Mouse (Mus musculus): ENCODE data around the gene Cstf2. TPM values are rescaled to one million over a fixed set of nuclear protein-coding genes. Genes with fewer than 3 reads are reported as not detected.

The Cstf2 gene
- total RNA-seq (2015): 29.3 and 29.8 TPM in 2 replicates
- total RNA-seq (2017): 34.4 and 48.3 TPM in 2 replicates

DNA sequence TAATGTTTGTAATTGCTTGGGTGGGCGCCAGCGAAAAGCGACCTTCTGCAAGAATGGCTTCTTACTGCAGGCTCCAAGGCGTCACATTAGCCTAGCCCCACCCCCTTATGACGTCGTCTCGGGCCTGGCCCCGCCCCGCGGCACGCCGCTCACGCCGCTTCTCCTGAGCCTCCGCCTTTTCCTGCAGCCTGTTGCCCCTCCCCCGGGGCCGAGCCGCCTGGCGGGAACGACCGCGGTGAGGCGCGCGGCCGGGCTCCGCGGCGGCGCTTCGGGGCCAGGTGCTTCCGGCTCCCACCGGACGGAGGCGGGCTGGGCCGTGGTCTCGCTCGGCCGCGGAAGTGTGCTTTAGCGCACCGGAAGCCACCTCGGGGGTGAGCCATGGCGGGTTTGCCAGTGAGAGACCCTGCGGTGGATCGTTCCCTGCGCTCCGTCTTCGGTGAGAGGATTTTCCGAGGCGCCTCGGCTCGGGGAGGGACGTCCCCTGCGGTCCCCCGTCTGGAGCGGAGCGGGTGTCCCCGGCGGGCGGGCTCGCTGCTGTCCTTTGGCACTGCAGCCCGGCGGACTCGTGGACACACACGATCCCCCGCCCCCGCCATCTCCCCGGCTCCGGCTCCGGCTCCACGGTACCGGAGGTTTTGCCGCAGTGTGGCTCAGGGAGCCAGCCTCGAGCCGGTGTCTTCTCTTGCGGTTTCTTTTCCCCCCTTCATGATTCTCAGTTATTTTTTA, at the start of gene Cstf2:
Gene Cstf2 (plus strand): TSS at position 201 of the 726 bp plus-strand sequence.
- peak; percentile 99 for ATAC-seq (ENCODE audit: poor library complexity, severe bottlenecking)

DNA sequence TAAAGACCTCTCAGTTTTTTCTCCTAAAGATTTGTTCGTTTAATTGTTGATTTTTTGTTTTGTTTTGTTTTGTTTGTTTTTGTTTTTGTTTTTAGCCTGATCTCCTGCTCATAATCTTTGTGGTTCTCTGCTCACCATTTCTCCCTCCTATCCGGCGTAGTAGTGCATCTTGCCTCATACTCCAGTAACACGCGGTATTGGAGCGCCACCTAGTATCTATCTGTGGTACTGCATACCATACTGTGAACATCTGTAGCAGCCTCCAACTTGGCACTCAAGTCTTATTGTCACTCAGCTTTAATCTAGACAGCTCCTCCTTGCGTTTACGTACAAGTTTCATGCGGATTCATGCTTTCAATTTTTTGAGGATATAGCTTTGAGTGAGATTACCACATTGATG, 40.0 kb upstream of the Cstf2 start:
- peak; percentile 77 for ATAC-seq (ENCODE audit: poor library complexity, severe bottlenecking)

DNA sequence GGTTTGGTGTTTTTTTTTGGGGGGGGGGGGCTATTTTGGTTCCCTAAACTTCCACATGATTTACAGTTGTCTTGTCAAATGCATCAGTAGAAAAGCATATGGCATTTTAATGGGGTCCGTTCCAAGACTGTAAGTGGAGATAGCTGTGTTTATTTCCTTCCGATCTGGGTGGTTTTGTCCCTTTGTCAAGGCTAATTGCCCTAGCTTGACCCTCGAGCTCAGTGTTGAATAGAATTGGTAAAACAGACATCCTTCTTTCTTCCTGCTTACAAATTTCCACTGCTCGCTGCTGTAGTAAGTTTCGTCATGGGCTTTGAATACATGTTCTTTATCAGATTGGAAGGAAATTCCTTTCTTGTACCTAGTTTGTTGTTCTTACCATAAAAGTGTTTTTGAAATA, 38.3 kb upstream of the Cstf2 start:
- no peak for ATAC-seq (ENCODE audit: poor library complexity, severe bottlenecking)

DNA sequence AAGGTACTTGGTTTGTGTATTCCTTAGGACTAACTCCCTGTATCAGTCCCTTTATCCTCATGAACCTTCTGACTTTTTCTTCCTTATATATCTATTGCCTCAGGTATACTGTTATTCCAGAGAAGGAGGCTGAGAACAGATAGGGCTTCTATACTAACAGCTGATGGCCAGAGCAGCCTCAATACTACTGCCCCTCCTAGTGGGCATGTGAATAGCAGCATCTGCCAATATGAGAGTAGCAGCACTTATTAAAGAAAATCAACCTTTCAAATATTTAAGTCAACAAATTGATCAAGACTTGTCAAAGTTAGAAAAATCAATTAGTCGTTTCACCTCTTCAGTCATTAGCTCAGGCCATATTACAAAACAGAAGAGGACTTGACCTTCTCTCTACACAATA, 10.0 kb upstream of the Cstf2 start:
- ATAC-seq (ENCODE audit: poor library complexity, severe bottlenecking): no peak

DNA sequence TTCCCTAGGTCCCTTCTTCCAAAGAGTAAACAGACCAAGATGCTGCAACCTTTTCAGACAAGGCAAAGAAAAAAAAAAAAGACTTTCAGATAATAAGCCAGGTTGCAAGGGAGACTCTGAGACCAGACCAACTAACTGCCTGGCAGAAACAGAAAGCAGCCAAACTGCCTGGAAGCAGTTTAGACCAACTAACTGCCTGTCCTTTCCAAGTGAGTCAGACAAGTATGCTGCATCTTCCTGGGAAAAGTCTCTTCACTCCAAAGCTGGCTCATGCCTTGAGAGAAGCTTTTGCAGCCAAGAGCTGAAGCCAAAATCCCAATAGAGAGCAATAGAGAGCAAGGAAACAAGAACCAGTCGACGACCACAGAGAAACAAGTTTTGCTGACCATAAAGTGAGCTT, 2.1 kb upstream of the Cstf2 start:
- no peak for ATAC-seq (ENCODE audit: poor library complexity, severe bottlenecking)

DNA sequence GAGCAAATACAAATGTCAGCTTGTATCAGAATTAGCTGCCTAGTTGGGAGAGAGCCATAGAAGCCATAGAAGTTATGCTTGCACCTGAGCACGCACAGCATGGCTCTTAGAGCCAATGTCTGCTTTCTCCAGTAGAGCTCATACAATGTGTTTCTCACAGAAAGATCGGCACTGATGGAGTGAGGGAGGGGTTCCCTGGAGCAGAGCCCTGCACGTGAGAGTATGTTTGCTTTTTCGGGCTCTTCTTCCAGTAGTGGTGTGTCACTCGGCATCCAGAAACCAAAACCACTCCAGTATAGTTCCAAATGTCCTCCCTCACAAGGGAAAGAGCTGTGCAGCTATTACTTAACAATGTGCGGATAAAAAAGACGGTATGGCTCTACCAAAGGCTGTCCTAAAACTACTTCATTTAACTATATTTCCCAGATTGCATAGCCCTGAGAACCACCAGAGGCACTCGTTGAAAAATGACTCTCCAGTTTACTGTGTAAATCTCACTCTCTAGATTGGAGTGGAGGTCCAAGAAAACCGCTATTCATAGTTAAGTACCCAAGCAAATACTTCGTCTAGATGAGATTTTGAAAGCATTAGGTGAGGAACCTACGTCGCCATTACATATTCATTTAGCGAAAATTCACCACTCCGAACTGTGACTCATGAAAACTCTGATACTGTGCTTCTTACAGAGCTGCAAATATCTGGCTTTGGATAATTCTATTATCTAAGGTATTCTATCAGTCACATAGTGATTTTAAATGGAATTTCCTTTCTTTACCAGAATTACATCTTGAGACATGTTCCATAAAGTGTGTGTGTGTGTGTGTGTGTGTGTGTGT, 729 bp upstream of the Cstf2 start:
- no peak for ATAC-seq (ENCODE audit: poor library complexity, severe bottlenecking)

DNA sequence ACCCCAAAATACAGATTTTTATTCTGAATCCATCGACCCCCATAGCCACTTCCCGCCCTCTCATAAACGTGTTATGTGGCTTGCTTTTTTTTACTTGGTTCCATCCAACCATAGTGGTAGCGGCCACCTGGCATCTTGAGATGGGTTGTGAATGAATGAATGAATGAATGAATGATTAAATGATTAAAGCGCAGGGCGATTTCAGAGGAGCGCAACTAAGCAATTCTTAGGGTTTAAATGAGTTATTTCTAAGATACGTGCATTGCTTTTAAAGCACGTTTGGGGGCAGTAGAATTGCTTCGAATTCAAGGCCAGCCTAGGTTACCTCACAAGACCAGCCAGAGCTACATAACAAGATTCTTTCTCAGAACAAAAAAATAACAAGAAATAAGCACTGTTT, 777 bp downstream of the Cstf2 start:
- ATAC-seq (ENCODE audit: poor library complexity, severe bottlenecking): no peak

DNA sequence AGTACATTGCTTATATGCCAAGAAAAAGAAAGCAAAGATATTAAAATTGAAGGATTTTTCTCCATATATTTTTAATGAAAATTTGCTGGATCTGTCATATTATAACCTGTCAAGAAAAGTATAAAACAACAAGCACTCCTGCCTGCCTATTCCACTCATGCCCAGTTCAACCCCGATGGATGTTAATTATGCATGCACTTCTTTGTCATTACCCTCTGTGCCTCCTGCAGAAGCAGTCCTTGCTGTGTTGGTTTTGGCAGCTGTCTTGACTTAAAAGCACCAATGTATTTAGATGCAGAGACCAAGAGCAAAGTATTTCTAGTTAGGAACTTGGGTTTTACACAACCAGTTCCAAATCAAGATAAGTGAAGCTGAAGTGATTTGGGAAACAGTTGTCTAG, 26.5 kb downstream of the Cstf2 start:
- no peak for ATAC-seq (ENCODE audit: poor library complexity, severe bottlenecking)

DNA sequence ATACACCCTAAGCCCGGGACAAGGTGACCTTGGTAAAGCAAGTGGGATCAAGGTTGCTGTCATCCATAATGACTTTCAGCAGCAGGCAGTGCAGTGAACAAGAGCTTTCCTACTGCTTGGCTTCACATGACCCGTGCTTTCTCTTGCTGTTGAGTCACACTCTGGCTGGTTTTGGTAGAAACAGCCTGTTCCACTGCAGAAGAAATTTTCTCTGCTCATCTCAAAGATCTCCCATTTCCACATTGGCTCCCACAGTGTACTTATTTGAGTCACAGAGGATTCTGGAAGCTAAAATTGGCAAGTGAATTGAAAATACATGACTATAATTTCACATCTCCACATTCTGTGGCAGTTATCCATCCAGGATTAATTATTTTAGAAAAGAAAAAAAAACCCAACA, 43.7 kb downstream of the Cstf2 start:
- ATAC-seq (ENCODE audit: poor library complexity, severe bottlenecking): no peak

DNA sequence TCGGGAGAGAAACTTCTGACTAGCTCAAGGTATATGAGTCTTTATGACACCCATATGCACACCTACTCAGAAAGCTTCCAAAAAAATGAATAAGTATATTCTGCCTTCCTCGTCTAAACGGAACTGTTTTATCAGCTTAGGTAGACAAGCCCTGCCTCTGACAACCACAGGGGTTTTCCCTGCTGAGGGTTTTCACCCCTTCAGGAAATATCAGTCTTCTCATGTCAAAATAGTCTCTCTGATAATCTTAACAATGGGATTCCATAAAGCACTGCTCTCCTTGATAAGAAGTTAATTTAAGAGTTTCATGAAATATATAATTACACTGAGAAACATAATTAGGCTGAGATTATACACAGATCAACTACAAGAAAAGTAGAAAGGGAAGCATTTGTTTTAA, 52.8 kb downstream of the Cstf2 start:
- no peak for ATAC-seq (ENCODE audit: poor library complexity, severe bottlenecking)

DNA sequence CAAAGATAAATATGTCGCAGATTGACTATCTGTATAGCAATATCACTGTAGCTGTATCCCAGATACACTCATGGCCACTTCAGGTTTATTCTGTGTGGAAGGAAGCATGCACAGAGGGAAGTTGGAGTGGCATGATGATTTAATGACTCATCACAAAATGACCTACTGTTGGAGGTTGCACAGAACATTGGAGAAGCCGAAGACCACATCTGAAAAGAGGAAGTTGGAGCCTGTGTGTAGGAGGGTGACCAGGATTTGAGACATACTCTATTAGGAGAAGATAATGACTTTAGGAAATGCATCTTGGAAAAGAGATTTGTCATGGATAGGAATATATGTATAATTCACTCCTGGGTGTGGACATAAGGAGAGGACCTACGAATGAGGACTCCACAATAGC, 57.4 kb downstream of the Cstf2 start:
- peak; percentile 97 for ATAC-seq (ENCODE audit: poor library complexity, severe bottlenecking)

DNA sequence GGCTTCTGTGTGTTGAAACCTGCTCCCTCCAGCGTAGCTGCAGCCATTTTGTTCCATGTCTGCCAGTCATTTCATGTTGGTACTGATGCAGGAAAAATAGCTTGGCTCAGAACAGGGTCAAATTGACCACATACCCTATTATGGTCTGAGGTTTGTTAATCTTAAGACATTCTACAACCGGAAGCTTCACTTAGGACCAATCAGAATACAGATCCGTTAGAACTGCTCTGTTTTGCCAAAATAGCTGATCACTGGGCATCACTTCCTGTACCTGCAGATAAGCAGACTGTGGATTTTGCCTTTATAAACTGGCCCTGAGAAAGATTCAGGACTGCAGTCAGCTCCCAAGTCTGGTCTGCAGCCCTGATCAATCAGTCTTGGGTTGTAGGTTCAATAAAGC, 69.6 kb downstream of the Cstf2 start:
- ATAC-seq (ENCODE audit: poor library complexity, severe bottlenecking): no peak

DNA sequence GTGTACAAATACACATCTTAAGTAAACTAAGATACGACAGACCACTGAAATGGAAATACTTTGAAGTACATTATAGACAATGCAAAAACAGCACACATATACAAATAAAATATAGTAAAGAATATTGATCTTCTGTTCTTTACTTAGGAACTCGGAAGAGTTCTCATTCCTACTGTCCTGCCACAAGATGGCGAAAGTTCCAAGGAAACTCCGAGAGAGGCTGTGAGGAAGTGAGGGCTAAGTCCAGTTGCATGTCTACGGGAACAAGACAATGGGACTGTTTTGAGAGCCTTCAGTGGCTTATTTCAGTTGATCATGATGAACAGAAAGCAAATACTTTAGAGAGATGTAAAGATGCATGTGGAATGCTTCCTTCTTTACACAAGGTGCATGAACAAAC, 73.3 kb downstream of the Cstf2 start:
- no peak for ATAC-seq (ENCODE audit: poor library complexity, severe bottlenecking)

DNA sequence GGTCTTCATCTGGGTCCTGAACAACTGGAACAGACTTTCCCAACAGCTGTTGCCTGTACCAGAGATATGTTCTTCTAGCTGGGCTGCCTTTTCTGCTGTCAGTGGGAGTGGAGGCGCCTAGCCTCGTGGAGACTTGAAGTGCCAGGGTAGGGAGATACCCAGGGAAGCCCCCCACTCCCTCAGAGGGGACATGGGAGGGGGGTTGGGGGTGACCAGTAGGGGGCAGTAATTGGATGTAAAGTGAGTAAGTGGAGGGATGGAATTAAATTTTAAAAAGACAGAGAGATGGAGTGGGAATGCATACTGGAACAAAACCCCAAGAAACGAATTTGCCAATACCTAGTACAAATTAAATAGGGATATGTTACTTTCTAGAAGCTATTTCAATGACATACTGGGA, 74.8 kb downstream of the Cstf2 start:
- no peak for ATAC-seq (ENCODE audit: poor library complexity, severe bottlenecking)

Other genes with a start within 250 kb of the Cstf2 start
- gene Tnmd, start 208.2 kb upstream of the Cstf2 start, total RNA-seq (2015): not detected in 2 replicates
- gene Tnmd, start 208.2 kb upstream of the Cstf2 start, total RNA-seq (2017): not detected in 2 replicates
- gene Tspan6, start 160.8 kb upstream of the Cstf2 start, total RNA-seq (2015): 0.13 and 0.43 TPM in 2 replicates
- 2.0 TPM in 1 of 2 replicates, not detected in the other for gene Tspan6, start 160.8 kb upstream of the Cstf2 start, total RNA-seq (2017)
- gene Srpx2, start 150.8 kb upstream of the Cstf2 start, total RNA-seq (2015): not detected in 2 replicates
- gene Srpx2, start 150.8 kb upstream of the Cstf2 start, total RNA-seq (2017): not detected in 2 replicates
- gene Sytl4, start 77.4 kb upstream of the Cstf2 start, total RNA-seq (2015): not detected in 2 replicates
- gene Sytl4, start 77.4 kb upstream of the Cstf2 start, total RNA-seq (2017): 0.15 TPM in 1 of 2 replicates, not detected in the other
- 1.2 and 1.4 TPM in 2 replicates for gene Xkrx, start 102.9 kb downstream of the Cstf2 start, total RNA-seq (2015)
- 0.12 and 0.26 TPM in 2 replicates for gene Xkrx, start 102.9 kb downstream of the Cstf2 start, total RNA-seq (2017)
- gene Arl13a, start 128.3 kb downstream of the Cstf2 start, total RNA-seq (2015): not detected in 2 replicates
- gene Arl13a, start 128.3 kb downstream of the Cstf2 start, total RNA-seq (2017): not detected in 2 replicates
- gene Nox1, start 162.8 kb downstream of the Cstf2 start, total RNA-seq (2015): not detected in 2 replicates
- 0.18 TPM in 1 of 2 replicates, not detected in the other for gene Nox1, start 162.8 kb downstream of the Cstf2 start, total RNA-seq (2017)
- gene Trmt2b, start 217.8 kb downstream of the Cstf2 start, total RNA-seq (2015): 24.5 and 25.8 TPM in 2 replicates
- 22.5 and 23.1 TPM in 2 replicates for gene Trmt2b, start 217.8 kb downstream of the Cstf2 start, total RNA-seq (2017)
- gene Tmem35a, start 236.0 kb downstream of the Cstf2 start, total RNA-seq (2015): not detected in 2 replicates
- not detected in 2 replicates for gene Tmem35a, start 236.0 kb downstream of the Cstf2 start, total RNA-seq (2017)
- 22.4 and 28.4 TPM in 2 replicates for gene Cenpi, start 248.9 kb downstream of the Cstf2 start, total RNA-seq (2015)
- 26.9 and 27.1 TPM in 2 replicates for gene Cenpi, start 248.9 kb downstream of the Cstf2 start, total RNA-seq (2017)

Data from megakaryocyte, adult 5-6 weeks (primary cell).